8 mouse cellular contexts compared by ENCODE assay signal in genomic region chr13:62786135-62786493, GRCm38 (mm10). TPM values are rescaled to one million over a fixed set of nuclear protein-coding genes. Genes with fewer than 3 reads are reported as not detected.
A peak's percentile ranks its signal among the peaks of the same experiment; 100 is the strongest.
DNase-seq lines count a peak whose midpoint lies in the region; ATAC-seq and TF ChIP-seq lines count a peak whose summit lies in the region.
"Not testable (repeated sequence)": the region's sequence is repeated elsewhere in the genome, so short reads cannot be mapped to it uniquely, and the experiment has no call there.

No protein-coding gene starts in this region.

- not testable (repeated sequence) for H3K9ac ChIP-seq in embryonic facial prominence, embryonic 15.5 days; kidney, embryonic 15.5 days; neural tube, embryonic 14.5 days (replicated peaks; ENCODE audit: low read depth, low read length)
- peak overlapping the region; percentile 45; the same call in 1 of the 2 replicates for H3K9ac ChIP-seq in hindbrain, embryonic 12.5 days
- H3K9ac ChIP-seq in liver, embryonic 12.5 days = 0 out of 2 replicates have a peak overlapping the region, but pooled peaks have one; percentile 32

- not testable (repeated sequence) for H3K27me3 ChIP-seq in E14TG2a.4 (ENCODE audit: insufficient read depth, low read length); embryonic facial prominence, embryonic 15.5 days; hindbrain, embryonic 12.5 days; kidney, embryonic 15.5 days; liver, embryonic 12.5 days (replicated peaks); midbrain, embryonic 10.5 days (ENCODE audit: low read depth, poor library complexity, severe bottlenecking); neural tube, embryonic 14.5 days (ENCODE audit: control insufficient read depth, insufficient read depth, low read length)

- not testable (repeated sequence) for ATAC-seq in embryonic facial prominence, embryonic 15.5 days (ENCODE audit: insufficient number of reproducible peaks, low FRiP score, low TSS enrichment, low read depth); kidney, embryonic 15.5 days (replicated peaks; ENCODE audit: low FRiP score); liver, embryonic 12.5 days
- peak; percentile 33 for ATAC-seq in hindbrain, embryonic 12.5 days (ENCODE audit: low FRiP score)
- ATAC-seq in neural tube, embryonic 14.5 days (ENCODE audit: low read depth) = peak; percentile 32; the same call in 1 of the 2 replicates

- not testable (repeated sequence) for H3K4me1 ChIP-seq in E14TG2a.4 (replicated peaks; ENCODE audit: low read depth, low read length); embryonic facial prominence, embryonic 15.5 days; hindbrain, embryonic 12.5 days; kidney, embryonic 15.5 days; liver, embryonic 12.5 days; midbrain, embryonic 10.5 days; neural tube, embryonic 14.5 days (ENCODE audit: control insufficient read depth, insufficient read depth, low read length)

- intact Hi-C loops in gastrocnemius, adult 2 months (cut with DNase I) = not testable (repeated sequence)

- H3K9me3 ChIP-seq in E14TG2a.4 (ENCODE audit: low read length); embryonic facial prominence, embryonic 15.5 days (replicated peaks); hindbrain, embryonic 12.5 days (replicated peaks); kidney, embryonic 15.5 days (replicated peaks); liver, embryonic 12.5 days (replicated peaks); neural tube, embryonic 14.5 days (ENCODE audit: control insufficient read depth, low read length): not testable (repeated sequence)
- peaks cover 20% of the 10 kb centered on the region; the same call in 1 of the 2 replicates for H3K9me3 ChIP-seq in midbrain, embryonic 10.5 days (replicated peaks)

- H3K36me3 ChIP-seq in E14TG2a.4 (ENCODE audit: insufficient read depth, low read length); embryonic facial prominence, embryonic 15.5 days; hindbrain, embryonic 12.5 days; kidney, embryonic 15.5 days; liver, embryonic 12.5 days; neural tube, embryonic 14.5 days (ENCODE audit: control insufficient read depth, insufficient read depth, low read length): not testable (repeated sequence)
- peaks cover 17% of the 10 kb centered on the region for H3K36me3 ChIP-seq in midbrain, embryonic 10.5 days

- H3K4me2 ChIP-seq in embryonic facial prominence, embryonic 15.5 days (replicated peaks) = peak overlapping the region; percentile 61
- peak overlapping the region; percentile 43 for H3K4me2 ChIP-seq in hindbrain, embryonic 12.5 days (replicated peaks)
- peak overlapping the region; percentile 69 for H3K4me2 ChIP-seq in kidney, embryonic 15.5 days
- H3K4me2 ChIP-seq in liver, embryonic 12.5 days = peak overlapping the region; percentile 75
- H3K4me2 ChIP-seq in neural tube, embryonic 14.5 days (ENCODE audit: low read depth, low read length) = peak overlapping the region; percentile 29; the same call in 1 of the 2 replicates

- not testable (repeated sequence) for H3K27ac ChIP-seq in embryonic facial prominence, embryonic 15.5 days (replicated peaks); hindbrain, embryonic 12.5 days; kidney, embryonic 15.5 days; liver, embryonic 12.5 days; neural tube, embryonic 14.5 days (ENCODE audit: low read depth, low read length)
- peak overlapping the region; percentile 44 for H3K27ac ChIP-seq in gastrocnemius, adult 2 months
- peak overlapping the region; percentile 78; the same call in 1 of the 2 replicates for H3K27ac ChIP-seq in midbrain, embryonic 10.5 days (replicated peaks)

- not testable (repeated sequence) for TF ChIP-seq CTCF in E14TG2a.4 (conservative IDR thresholded peaks at IDR 0.05; ENCODE audit: low read length); gastrocnemius, adult 2 months (IDR thresholded peaks at IDR 0.05)

- peak overlapping the region; percentile 84 for H3K4me3 ChIP-seq in E14TG2a.4 (replicated peaks; ENCODE audit: low read length)
- H3K4me3 ChIP-seq in embryonic facial prominence, embryonic 15.5 days (replicated peaks) = peak overlapping the region; percentile 57
- H3K4me3 ChIP-seq in gastrocnemius, adult 2 months = peak overlapping the region; percentile 77
- H3K4me3 ChIP-seq in hindbrain, embryonic 12.5 days = peak overlapping the region; percentile 46
- H3K4me3 ChIP-seq in kidney, embryonic 15.5 days (replicated peaks) = peak overlapping the region; percentile 59
- H3K4me3 ChIP-seq in liver, embryonic 12.5 days = peak overlapping the region; percentile 63
- peak overlapping the region; percentile 61 for H3K4me3 ChIP-seq in midbrain, embryonic 10.5 days
- H3K4me3 ChIP-seq in neural tube, embryonic 14.5 days (ENCODE audit: low read depth, low read length) = peak overlapping the region; percentile 49

- DNase-seq in gastrocnemius, adult 2 months; midbrain, embryonic 10.5 days (ENCODE audit: low spot score): not testable (repeated sequence)

- 51% methylated on average over 2 of the region's 2 CpGs for WGBS in embryonic facial prominence, embryonic 15.5 days
- 69% methylated on average over 2 of the region's 2 CpGs for WGBS in hindbrain, embryonic 12.5 days
- WGBS in kidney, embryonic 15.5 days = 61% methylated on average over 2 of the region's 2 CpGs
- WGBS in liver, embryonic 12.5 days (ENCODE audit: insufficient replicate concordance) = 41% methylated on average over 2 of the region's 2 CpGs
- 72% methylated on average over 2 of the region's 2 CpGs for WGBS in midbrain, embryonic 10.5 days
- 40% methylated on average over 2 of the region's 2 CpGs for WGBS in neural tube, embryonic 14.5 days

RNA-seq across cellular contexts. Expression of gene Gm5141, which starts 0.5 kb away (rescaled TPM):
- 8.0 and 9.0 TPM in 2 replicates for polyA plus RNA-seq in embryonic facial prominence, embryonic 15.5 days (2015; fragmentation: Nextera tagmentation; extraction: Ambion mirVana)
- under 1 TPM; 0.25 to 0.48 TPM for total RNA-seq in gastrocnemius, adult 2 months (2021)
- polyA plus RNA-seq in hindbrain, embryonic 12.5 days (2016; fragmentation: Nextera tagmentation; extraction: Ambion mirVana) = 11.2 and 12.8 TPM in 2 replicates
- polyA plus RNA-seq in kidney, embryonic 15.5 days (2015; fragmentation: Nextera tagmentation; extraction: Ambion mirVana) = 10.3 and 12.5 TPM in 2 replicates
- 1.8 and 3.5 TPM in 2 replicates for polyA plus RNA-seq in liver, embryonic 12.5 days (2016; fragmentation: Nextera tagmentation; extraction: Ambion mirVana)
- polyA plus RNA-seq in midbrain, embryonic 10.5 days (2016; fragmentation: Nextera tagmentation; extraction: Ambion mirVana) = 10.4 and 10.9 TPM in 2 replicates
- 10.3 and 11.7 TPM in 2 replicates for polyA plus RNA-seq in neural tube, embryonic 14.5 days (2014; fragmentation: Nextera tagmentation; extraction: Ambion mirVana)

RNA-seq across cellular contexts. Expression of gene Platr25, which starts 25.6 kb away (rescaled TPM):
- 23.1 and 25.8 TPM in 2 replicates for polyA plus RNA-seq in embryonic facial prominence, embryonic 15.5 days (2015; fragmentation: Nextera tagmentation; extraction: Ambion mirVana)
- total RNA-seq in gastrocnemius, adult 2 months (2021) = 1 to 10 TPM; 1.3 to 2.1 TPM
- 32.9 and 33.3 TPM in 2 replicates for polyA plus RNA-seq in hindbrain, embryonic 12.5 days (2016; fragmentation: Nextera tagmentation; extraction: Ambion mirVana)
- 28.4 and 28.9 TPM in 2 replicates for polyA plus RNA-seq in kidney, embryonic 15.5 days (2015; fragmentation: Nextera tagmentation; extraction: Ambion mirVana)
- polyA plus RNA-seq in liver, embryonic 12.5 days (2016; fragmentation: Nextera tagmentation; extraction: Ambion mirVana) = 6.4 and 6.5 TPM in 2 replicates
- 31.6 and 31.7 TPM in 2 replicates for polyA plus RNA-seq in midbrain, embryonic 10.5 days (2016; fragmentation: Nextera tagmentation; extraction: Ambion mirVana)
- polyA plus RNA-seq in neural tube, embryonic 14.5 days (2014; fragmentation: Nextera tagmentation; extraction: Ambion mirVana) = 43.7 and 44.9 TPM in 2 replicates
